In the genomic region with DNA sequence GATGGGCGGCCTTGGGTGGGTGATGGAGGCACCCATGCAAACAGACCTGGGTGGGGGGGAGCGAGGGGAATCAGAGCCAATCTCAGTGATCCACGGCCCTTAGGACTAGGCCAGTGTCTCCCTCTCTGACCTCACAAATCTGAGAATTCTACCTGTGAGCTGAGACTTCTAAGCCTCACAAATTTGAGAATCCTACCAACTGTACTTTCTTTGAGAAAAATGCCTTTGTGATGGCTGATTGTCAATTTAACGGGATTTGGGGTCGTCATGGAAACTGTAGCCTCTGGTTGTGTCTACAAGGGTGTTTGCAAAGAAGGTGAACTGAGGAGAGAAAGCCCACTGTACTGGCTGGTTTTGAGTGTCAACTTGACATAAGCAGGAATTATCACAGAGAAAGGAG, we compare ENCODE assay signal across 26 mouse cellular contexts.
"Had no signal": no experiment of that assay in that cellular context is flagged by ENCODE, and none has a peak within 500 bp of the region (broad histone marks: within the 10 kb centered on the region; RNA-seq: fewer than 3 reads in every experiment).

No protein-coding gene starts in this region.

- H3K4me3 ChIP-seq: gastrocnemius, adult 2 months; heart, adult 2 months; heart, embryonic 12.5 days; hindbrain, embryonic 10.5 days; hindbrain, embryonic 12.5 days; intestine, embryonic 15.5 days; limb, embryonic 13.5 days; limb, embryonic 15.5 days had no signal

- H3K4me1 ChIP-seq: heart, embryonic 12.5 days; intestine, embryonic 15.5 days; limb, embryonic 13.5 days; limb, embryonic 15.5 days had no signal

- DNase-seq: forebrain, postnatal 0 days; gastrocnemius, adult 2 months; gastrocnemius, postnatal 14 days; gastrocnemius, postnatal 36 days; heart, adult 11 months; heart, adult 2 months; heart, postnatal 10 days; heart, postnatal 4 days; kidney, adult 18-20 months; kidney, adult 8-10 months; kidney, postnatal 10 days; kidney, postnatal 25 days; kidney, postnatal 4 days; layer of hippocampus, adult 9-11 months; layer of hippocampus, postnatal 36 days; left cerebral cortex, postnatal 4 days had no signal

- H3K9ac ChIP-seq: forebrain, postnatal 0 days; heart, embryonic 12.5 days; hindbrain, embryonic 12.5 days; hindbrain, embryonic 14.5 days; intestine, embryonic 15.5 days; limb, embryonic 13.5 days; limb, embryonic 15.5 days had no signal

- H3K9me3 ChIP-seq: hindbrain, embryonic 10.5 days; hindbrain, embryonic 12.5 days; intestine, embryonic 15.5 days; limb, embryonic 13.5 days; limb, embryonic 15.5 days had no signal

- ATAC-seq: forebrain, postnatal 0 days; hindbrain, embryonic 16.5 days; inflammation-experienced regulatory T-cells, adult 6 months; intestine, embryonic 15.5 days; intestine, postnatal 0 days had no signal

- H3K27me3 ChIP-seq: hindbrain, embryonic 12.5 days; intestine, embryonic 15.5 days; limb, embryonic 15.5 days had no signal

- H3K4me2 ChIP-seq: heart, embryonic 12.5 days; hindbrain, embryonic 12.5 days; hindbrain, embryonic 14.5 days; intestine, embryonic 15.5 days; limb, embryonic 13.5 days; limb, embryonic 15.5 days had no signal

- H3K27ac ChIP-seq: gastrocnemius, adult 2 months; heart, adult 2 months; hindbrain, embryonic 12.5 days; hindbrain, embryonic 14.5 days; intestine, embryonic 15.5 days; limb, embryonic 13.5 days; limb, embryonic 15.5 days had no signal

- H3K36me3 ChIP-seq: heart, embryonic 12.5 days; hindbrain, embryonic 10.5 days; hindbrain, embryonic 12.5 days; intestine, embryonic 15.5 days; limb, embryonic 13.5 days; limb, embryonic 15.5 days had no signal
